Mouse (Mus musculus) induced T-regulatory cell, adult 2 months (primary cell): Measurements from ENCODE around the gene Spsb4.
A peak's percentile ranks its signal among the peaks of the same experiment; 100 is the strongest.

Source experiments
- DNase-seq: peaks from one replicate; pipeline ENCODE4 v3.0.0-alpha.2; 2012; ENCODE audit warnings: low read depth

The Spsb4 gene

GRCm38 (mm10) chr9:97018677-97019147 lies at the start of gene Spsb4:
Gene Spsb4 (minus strand): TSS chr9:97018843.
- peak; percentile 9 for DNase-seq

GRCm38 (mm10) chr9:97067761-97068160 lies 49.1 kb upstream of the Spsb4 start:
- no peak for DNase-seq

- no peak for DNase-seq
These were observed 47.2 kb upstream of the Spsb4 start for GRCm38 (mm10) chr9:97065885-97066284.

- DNase-seq: no peak
These were observed 46.6 kb upstream of the Spsb4 start for GRCm38 (mm10) chr9:97065216-97065615.

GRCm38 (mm10) chr9:97064161-97064560 lies 45.5 kb upstream of the Spsb4 start:
- DNase-seq: no peak

- no peak for DNase-seq
These were observed 43.1 kb upstream of the Spsb4 start for GRCm38 (mm10) chr9:97061696-97062095.

- no peak for DNase-seq
These were observed 38.1 kb upstream of the Spsb4 start for GRCm38 (mm10) chr9:97056541-97057338.

- no peak for DNase-seq
These were observed 37.3 kb upstream of the Spsb4 start for GRCm38 (mm10) chr9:97055906-97056305.

GRCm38 (mm10) chr9:97051176-97051575 lies 32.5 kb upstream of the Spsb4 start:
- no peak for DNase-seq

GRCm38 (mm10) chr9:97046240-97046639 lies 27.6 kb upstream of the Spsb4 start:
- DNase-seq: no peak

GRCm38 (mm10) chr9:97041633-97042032 lies 23.0 kb upstream of the Spsb4 start:
- DNase-seq: no peak

GRCm38 (mm10) chr9:97038010-97038409 lies 19.4 kb upstream of the Spsb4 start:
- DNase-seq: no peak

- no peak for DNase-seq
These were observed 18.0 kb upstream of the Spsb4 start for GRCm38 (mm10) chr9:97036656-97037055.

- no peak for DNase-seq
These were observed 8.7 kb upstream of the Spsb4 start for GRCm38 (mm10) chr9:97027361-97027760.

GRCm38 (mm10) chr9:97026006-97026405 lies 7.4 kb upstream of the Spsb4 start:
- no peak for DNase-seq

- DNase-seq: no peak
These were observed 5.8 kb upstream of the Spsb4 start for GRCm38 (mm10) chr9:97024451-97024850.

- DNase-seq: no peak
These were observed 4.3 kb upstream of the Spsb4 start for GRCm38 (mm10) chr9:97022948-97023347.

GRCm38 (mm10) chr9:97022371-97022770 lies 3.7 kb upstream of the Spsb4 start:
- no peak for DNase-seq

- no peak for DNase-seq
These were observed 1.5 kb upstream of the Spsb4 start for GRCm38 (mm10) chr9:97020152-97020551.

GRCm38 (mm10) chr9:97019686-97020085 lies 1.0 kb upstream of the Spsb4 start:
- DNase-seq: no peak

- no peak for DNase-seq
These were observed 588 bp upstream of the Spsb4 start for GRCm38 (mm10) chr9:97019231-97019630.

GRCm38 (mm10) chr9:97017811-97018641 lies 617 bp downstream of the Spsb4 start:
- DNase-seq: peak; percentile 10
